In genomic region chr11:104536843-104537242, GRCm38 (mm10) we compare ENCODE assay signal across 11 mouse cellular contexts.
"Had no signal": no experiment of that assay in that cellular context is flagged by ENCODE, and none has a peak within 500 bp of the region (broad histone marks: within the 10 kb centered on the region; RNA-seq: fewer than 3 reads in every experiment).

No protein-coding gene starts in this region.

- H3K4me3 ChIP-seq: layer of hippocampus, adult 2 months; limb, embryonic 13.5 days; midbrain, embryonic 10.5 days; neural tube, embryonic 12.5 days had no signal

- H3K27ac ChIP-seq: layer of hippocampus, adult 2 months; limb, embryonic 13.5 days; midbrain, embryonic 10.5 days; neural tube, embryonic 12.5 days; stomach, postnatal 0 days had no signal

- H3K4me1 ChIP-seq: limb, embryonic 13.5 days; midbrain, embryonic 10.5 days; neural tube, embryonic 12.5 days had no signal

- H3K9ac ChIP-seq: limb, embryonic 13.5 days; neural tube, embryonic 12.5 days had no signal

- H3K9me3 ChIP-seq: limb, embryonic 13.5 days; midbrain, embryonic 10.5 days; neural tube, embryonic 12.5 days had no signal

- H3K4me2 ChIP-seq: limb, embryonic 13.5 days; neural tube, embryonic 12.5 days had no signal

- DNase-seq: kidney, postnatal 10 days; kidney, postnatal 4 days; lung, adult 18-20 months; midbrain, embryonic 14.5 days; retina, postnatal 1 day; thymus, postnatal 4 days had no signal

- H3K27me3 ChIP-seq: limb, embryonic 13.5 days; neural tube, embryonic 12.5 days had no signal
